Mouse (Mus musculus): ENCODE measurements around the gene Eif3c.

DNA sequence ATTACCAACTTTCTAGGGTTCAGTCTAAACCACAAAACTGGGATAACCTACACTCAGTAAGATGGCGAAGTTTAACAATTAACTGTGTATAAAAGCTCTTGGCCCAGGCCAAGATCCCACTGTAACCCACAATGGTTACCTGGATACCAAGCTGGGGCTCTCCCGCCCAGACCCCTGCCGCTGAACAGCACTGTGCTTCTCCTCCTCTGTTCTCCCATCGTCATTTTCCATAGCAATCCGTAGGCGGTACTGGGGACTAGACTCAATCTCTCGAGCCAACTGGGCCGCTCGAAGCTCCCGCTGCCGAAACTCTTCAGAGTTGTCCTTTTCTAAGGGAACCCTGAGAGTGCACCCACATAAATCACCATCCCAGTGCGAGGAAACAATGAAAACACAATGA lies 68.2 kb downstream of the Eif3c start:
- TF ChIP-seq POLR2A (IDR thresholded peaks at IDR 0.05; ENCODE audit: borderline replicate concordance, control insufficient read depth, low read depth, low read length), result no peak
- no peak for TF ChIP-seq CTCF (IDR thresholded peaks at IDR 0.05; ENCODE audit: control insufficient read depth, insufficient read depth, low read length)
